Mouse (Mus musculus): ENCODE measurements around the gene Rtkn2. TPM values are rescaled to one million over a fixed set of nuclear protein-coding genes. Genes with fewer than 3 reads are reported as not detected.

Gene Rtkn2
- polyA plus RNA-seq, 1 experiment from 2014 or later, result 8.1 TPM

- no peak overlapping the region for H3K4me3 ChIP-seq (replicated peaks; ENCODE audit: low read length)
- no peaks in the 10 kb centered on the region for H3K36me3 ChIP-seq (ENCODE audit: control insufficient read depth, insufficient read depth)
- H3K4me2 ChIP-seq (ENCODE audit: low read length), result no peak overlapping the region
- no peak for ATAC-seq
- no peak overlapping the region for H3K27ac ChIP-seq (ENCODE audit: low read length)
- WGBS, result 87% methylated on average over 12 of the region's 12 CpGs
- no peaks in the 10 kb centered on the region for H3K27me3 ChIP-seq (replicated peaks; ENCODE audit: control insufficient read depth, insufficient read depth, low read length)
- H3K4me1 ChIP-seq (replicated peaks; ENCODE audit: control insufficient read depth, insufficient read depth, low read length), result 0 out of 2 replicates have a peak, but pooled peaks cover 8% of the 10 kb centered on the region
- H3K9me3 ChIP-seq (ENCODE audit: control insufficient read depth, low read length), result no peaks in the 10 kb centered on the region
- H3K9ac ChIP-seq (replicated peaks; ENCODE audit: low read depth, low read length), result no peak overlapping the region
Observed at GRCm38 (mm10) chr10:68028327-68029080, 49.1 kb downstream of the Rtkn2 start.

- no peak overlapping the region for H3K4me2 ChIP-seq (ENCODE audit: low read length)
- H3K36me3 ChIP-seq (ENCODE audit: control insufficient read depth, insufficient read depth), result no peaks in the 10 kb centered on the region
- H3K9ac ChIP-seq (replicated peaks; ENCODE audit: low read depth, low read length), result no peak overlapping the region
- 0 out of 2 replicates have a peak, but pooled peaks cover 5% of the 10 kb centered on the region for H3K4me1 ChIP-seq (replicated peaks; ENCODE audit: control insufficient read depth, insufficient read depth, low read length)
- WGBS, result 93% methylated on average over 5 of the region's 5 CpGs
- no peaks in the 10 kb centered on the region for H3K9me3 ChIP-seq (ENCODE audit: control insufficient read depth, low read length)
- H3K27ac ChIP-seq (ENCODE audit: low read length), result no peak overlapping the region
- no peak overlapping the region for H3K4me3 ChIP-seq (replicated peaks; ENCODE audit: low read length)
- H3K27me3 ChIP-seq (replicated peaks; ENCODE audit: control insufficient read depth, insufficient read depth, low read length), result no peaks in the 10 kb centered on the region
- ATAC-seq, result no peak
Observed at GRCm38 (mm10) chr10:68029081-68029626, 49.8 kb downstream of the Rtkn2 start.

- no peak for ATAC-seq
- H3K27ac ChIP-seq (ENCODE audit: low read length), result no peak overlapping the region
- H3K9me3 ChIP-seq (ENCODE audit: control insufficient read depth, low read length), result no peaks in the 10 kb centered on the region
- no peaks in the 10 kb centered on the region for H3K36me3 ChIP-seq (ENCODE audit: control insufficient read depth, insufficient read depth)
- H3K4me3 ChIP-seq (replicated peaks; ENCODE audit: low read length), result no peak overlapping the region
- WGBS, result 76% methylated on average over 6 of the region's 6 CpGs
- H3K27me3 ChIP-seq (replicated peaks; ENCODE audit: control insufficient read depth, insufficient read depth, low read length), result no peaks in the 10 kb centered on the region
- H3K4me2 ChIP-seq (ENCODE audit: low read length), result no peak overlapping the region
- H3K4me1 ChIP-seq (replicated peaks; ENCODE audit: control insufficient read depth, insufficient read depth, low read length), result 0 out of 2 replicates have a peak, but pooled peaks cover 4% of the 10 kb centered on the region
- no peak overlapping the region for H3K9ac ChIP-seq (replicated peaks; ENCODE audit: low read depth, low read length)
Observed at GRCm38 (mm10) chr10:68030027-68030426, 50.7 kb downstream of the Rtkn2 start.

GRCm38 (mm10) chr10:68035707-68036367, 56.5 kb downstream of the Rtkn2 start:
- Histone ChIP-seq H3K36me3 (ENCODE audit: control insufficient read depth, insufficient read depth) (no peaks in the 10 kb centered on the region), H3K27ac (ENCODE audit: low read length) (no peak overlapping the region), H3K4me1 (replicated peaks; ENCODE audit: control insufficient read depth, insufficient read depth, low read length) (peaks cover 11% of the 10 kb centered on the region), H3K9ac (replicated peaks; ENCODE audit: low read depth, low read length) (no peak overlapping the region), H3K9me3 (ENCODE audit: control insufficient read depth, low read length) (no peaks in the 10 kb centered on the region), H3K4me3 (replicated peaks; ENCODE audit: low read length) (no peak overlapping the region), H3K4me2 (ENCODE audit: low read length) (no peak overlapping the region), H3K27me3 (replicated peaks; ENCODE audit: control insufficient read depth, insufficient read depth, low read length) (no peaks in the 10 kb centered on the region)
- WGBS, result 94% methylated on average over 20 of the region's 20 CpGs
- ATAC-seq, result no peak

GRCm38 (mm10) chr10:68036368-68036980, 57.1 kb downstream of the Rtkn2 start:
- Histone ChIP-seq H3K9ac (replicated peaks; ENCODE audit: low read depth, low read length) (no peak overlapping the region), H3K4me3 (replicated peaks; ENCODE audit: low read length) (no peak overlapping the region), H3K4me2 (ENCODE audit: low read length) (no peak overlapping the region), H3K27me3 (replicated peaks; ENCODE audit: control insufficient read depth, insufficient read depth, low read length) (no peaks in the 10 kb centered on the region), H3K36me3 (ENCODE audit: control insufficient read depth, insufficient read depth) (no peaks in the 10 kb centered on the region), H3K4me1 (replicated peaks; ENCODE audit: control insufficient read depth, insufficient read depth, low read length) (peaks cover 11% of the 10 kb centered on the region), H3K27ac (ENCODE audit: low read length) (no peak overlapping the region), H3K9me3 (ENCODE audit: control insufficient read depth, low read length) (no peaks in the 10 kb centered on the region)
- WGBS, result 93% methylated on average over 17 of the region's 17 CpGs
- no peak for ATAC-seq

GRCm38 (mm10) chr10:68038997-68039624, 59.7 kb downstream of the Rtkn2 start:
- peaks cover 11% of the 10 kb centered on the region for H3K4me1 ChIP-seq (replicated peaks; ENCODE audit: control insufficient read depth, insufficient read depth, low read length)
- ATAC-seq, result peak; percentile 82
- 16% methylated on average over 8 of the region's 8 CpGs for WGBS
- no peak overlapping the region; the same call in 1 of the 2 replicates for H3K9ac ChIP-seq (replicated peaks; ENCODE audit: low read depth, low read length)
- H3K27me3 ChIP-seq (replicated peaks; ENCODE audit: control insufficient read depth, insufficient read depth, low read length), result no peaks in the 10 kb centered on the region
- H3K4me2 ChIP-seq (ENCODE audit: low read length), result peak overlapping the region; percentile 41
- no peaks in the 10 kb centered on the region for H3K36me3 ChIP-seq (ENCODE audit: control insufficient read depth, insufficient read depth)
- H3K9me3 ChIP-seq (ENCODE audit: control insufficient read depth, low read length), result no peaks in the 10 kb centered on the region
- H3K4me3 ChIP-seq (replicated peaks; ENCODE audit: low read length), result no peak overlapping the region
- H3K27ac ChIP-seq (ENCODE audit: low read length), result peak overlapping the region; percentile 74

GRCm38 (mm10) chr10:68039641-68040205, 60.4 kb downstream of the Rtkn2 start:
- Histone ChIP-seq H3K4me1 (replicated peaks; ENCODE audit: control insufficient read depth, insufficient read depth, low read length) (peaks cover 11% of the 10 kb centered on the region), H3K4me3 (replicated peaks; ENCODE audit: low read length) (no peak overlapping the region), H3K27me3 (replicated peaks; ENCODE audit: control insufficient read depth, insufficient read depth, low read length) (no peaks in the 10 kb centered on the region), H3K4me2 (ENCODE audit: low read length) (peak overlapping the region; percentile 41), H3K9me3 (ENCODE audit: control insufficient read depth, low read length) (no peaks in the 10 kb centered on the region), H3K27ac (ENCODE audit: low read length) (peak overlapping the region; percentile 74), H3K36me3 (ENCODE audit: control insufficient read depth, insufficient read depth) (no peaks in the 10 kb centered on the region), H3K9ac (replicated peaks; ENCODE audit: low read depth, low read length) (no peak overlapping the region; the same call in 1 of the 2 replicates)
- WGBS, result 46% methylated on average over 14 of the region's 14 CpGs
- ATAC-seq, result peak; percentile 69

- 92% methylated on average over 6 of the region's 6 CpGs for WGBS
- Histone ChIP-seq H3K4me3 (replicated peaks; ENCODE audit: low read length) (no peak overlapping the region), H3K4me2 (ENCODE audit: low read length) (no peak overlapping the region), H3K9ac (replicated peaks; ENCODE audit: low read depth, low read length) (no peak overlapping the region), H3K9me3 (ENCODE audit: control insufficient read depth, low read length) (no peaks in the 10 kb centered on the region), H3K27ac (ENCODE audit: low read length) (no peak overlapping the region), H3K4me1 (replicated peaks; ENCODE audit: control insufficient read depth, insufficient read depth, low read length) (peaks cover 11% of the 10 kb centered on the region), H3K27me3 (replicated peaks; ENCODE audit: control insufficient read depth, insufficient read depth, low read length) (no peaks in the 10 kb centered on the region), H3K36me3 (ENCODE audit: control insufficient read depth, insufficient read depth) (no peaks in the 10 kb centered on the region)
- ATAC-seq, result no peak
Observed at GRCm38 (mm10) chr10:68040394-68040793, 61.0 kb downstream of the Rtkn2 start.
